Comparison of ENCODE assay signal across 10 mouse cellular contexts in the genomic region with DNA sequence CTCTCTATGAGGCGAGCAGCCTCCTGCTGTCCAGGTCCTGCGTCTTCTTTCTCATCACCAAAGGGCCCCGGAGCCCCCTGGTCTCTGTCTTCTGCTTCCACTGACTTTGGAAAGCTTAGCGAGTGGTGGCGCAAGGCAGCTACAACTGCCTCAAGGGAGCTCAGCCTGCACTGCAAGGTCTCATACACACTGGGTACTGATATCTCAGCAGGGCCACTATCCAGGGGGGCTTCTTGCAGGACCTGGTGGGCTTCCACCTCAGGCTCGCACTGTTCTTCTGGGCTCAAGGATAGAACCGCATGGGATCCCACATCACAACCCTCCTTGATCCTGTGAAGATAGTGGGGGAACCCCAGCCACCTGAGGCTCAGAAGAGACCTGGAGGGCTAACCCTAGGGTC. TPM values are rescaled to one million over a fixed set of nuclear protein-coding genes. Genes with fewer than 3 reads are reported as not detected.
DNase-seq lines count a peak whose midpoint lies in the region; ATAC-seq and TF ChIP-seq lines count a peak whose summit lies in the region.
"Had no signal": no experiment of that assay in that cellular context is flagged by ENCODE, and none has a peak within 500 bp of the region (broad histone marks: within the 10 kb centered on the region; RNA-seq: fewer than 3 reads in every experiment).

No protein-coding gene starts in this region.

- H3K27ac ChIP-seq in forebrain, embryonic 10.5 days: peak overlapping the region; percentile 54; the same call in 1 of the 2 replicates
- no peak overlapping the region for H3K27ac ChIP-seq in forebrain, postnatal 0 days (ENCODE audit: low read depth, low read length)
- no peak overlapping the region for H3K27ac ChIP-seq in layer of hippocampus, adult 2 months
- no peak overlapping the region for H3K27ac ChIP-seq in heart, embryonic 14.5 days (replicated peaks in 1 of 2; ENCODE audit: control insufficient read depth in 1 of 2, insufficient read depth in 1 of 2, low read depth in 2 of 2, low read length in 2 of 2)
- no peak overlapping the region for H3K27ac ChIP-seq in limb, embryonic 14.5 days (replicated peaks; ENCODE audit: low read depth, low read length)
- H3K27ac ChIP-seq: macrophage; neural tube, embryonic 12.5 days had no signal

- H3K4me3 ChIP-seq in forebrain, embryonic 10.5 days: peak overlapping the region; percentile 15
- no peak overlapping the region for H3K4me3 ChIP-seq in forebrain, postnatal 0 days (ENCODE audit: low read depth, low read length)
- peak overlapping the region; percentile 17; the same call in 1 of the 2 replicates for H3K4me3 ChIP-seq in layer of hippocampus, adult 2 months
- peak overlapping the region; percentile 12 to 15; a peak in 3 of 4 replicates for H3K4me3 ChIP-seq in heart, embryonic 14.5 days (ENCODE audit: control insufficient read depth in 1 of 2, insufficient read depth in 1 of 2, low read depth in 1 of 2, low read length in 2 of 2)
- no peak overlapping the region for H3K4me3 ChIP-seq in limb, embryonic 14.5 days (replicated peaks; ENCODE audit: low read length)
- H3K4me3 ChIP-seq: neural tube, embryonic 12.5 days had no signal

- H3K4me1 ChIP-seq in forebrain, embryonic 10.5 days: peaks cover 27% of the 10 kb centered on the region
- H3K4me1 ChIP-seq in forebrain, postnatal 0 days (ENCODE audit: insufficient read depth): peaks cover 6% of the 10 kb centered on the region
- H3K4me1 ChIP-seq in heart, embryonic 14.5 days (ENCODE audit: control insufficient read depth in 2 of 2, insufficient read depth in 2 of 2, low read length in 2 of 2): peaks cover 10 to 12% of the 10 kb centered on the region in 2 experiments
- peaks cover 5% of the 10 kb centered on the region; the same call in 1 of the 2 replicates for H3K4me1 ChIP-seq in limb, embryonic 14.5 days (ENCODE audit: control insufficient read depth, insufficient read depth, low read length)

- 88% methylated on average over 7 of the region's 7 CpGs for WGBS in forebrain, embryonic 10.5 days
- WGBS in forebrain, postnatal 0 days: 77% methylated on average over 7 of the region's 7 CpGs
- 71% methylated on average over 7 of the region's 7 CpGs for WGBS in heart, embryonic 14.5 days
- 78% methylated on average over 7 of the region's 7 CpGs for WGBS in limb, embryonic 14.5 days

- H3K9me3 ChIP-seq in forebrain, embryonic 10.5 days: no peaks in the 10 kb centered on the region
- H3K9me3 ChIP-seq in forebrain, postnatal 0 days (ENCODE audit: low read length): no peaks in the 10 kb centered on the region
- no peaks in the 10 kb centered on the region for H3K9me3 ChIP-seq in heart, embryonic 14.5 days (ENCODE audit: control insufficient read depth, low read length)
- no peaks in the 10 kb centered on the region for H3K9me3 ChIP-seq in limb, embryonic 14.5 days (ENCODE audit: control insufficient read depth, low read length)
- H3K9me3 ChIP-seq: neural tube, embryonic 12.5 days had no signal

- ATAC-seq in forebrain, postnatal 0 days: no peak
- ATAC-seq in heart, embryonic 14.5 days (ENCODE audit: insufficient number of reproducible peaks, insufficient read depth, low FRiP score, low read depth): no peak
- ATAC-seq in limb, embryonic 14.5 days (ENCODE audit: low FRiP score, low read depth): no peak

- TF ChIP-seq POLR2A in limb, embryonic 14.5 days (IDR thresholded peaks at IDR 0.05; ENCODE audit: borderline replicate concordance, extremely low read depth, insufficient read depth, insufficient read length): no peak

- no peak overlapping the region for H3K9ac ChIP-seq in forebrain, postnatal 0 days
- peak overlapping the region; percentile 46; the same call in 1 of the 2 replicates for H3K9ac ChIP-seq in heart, embryonic 14.5 days (ENCODE audit: low read length)
- H3K9ac ChIP-seq in limb, embryonic 14.5 days (ENCODE audit: low read depth, low read length, severe bottlenecking): no peak overlapping the region
- H3K9ac ChIP-seq: neural tube, embryonic 12.5 days had no signal

- H3K36me3 ChIP-seq in forebrain, embryonic 10.5 days (replicated peaks): peaks cover 14% of the 10 kb centered on the region
- peaks cover 7% of the 10 kb centered on the region for H3K36me3 ChIP-seq in forebrain, postnatal 0 days (ENCODE audit: insufficient read depth)
- H3K36me3 ChIP-seq in heart, embryonic 14.5 days (ENCODE audit: control insufficient read depth, insufficient read depth, low read length): peaks cover 16% of the 10 kb centered on the region
- peaks cover 10% of the 10 kb centered on the region for H3K36me3 ChIP-seq in limb, embryonic 14.5 days (ENCODE audit: control insufficient read depth, insufficient read depth, low read length)

- no peak for DNase-seq in forebrain, embryonic 10.5 days (ENCODE audit: extremely low spot score, low spot score)
- no peak for DNase-seq in forebrain, postnatal 0 days
- no peak for DNase-seq in layer of hippocampus, adult 2 months (ENCODE audit: low spot score in 2 of 2)
- DNase-seq in layer of hippocampus, adult 18-20 months (ENCODE audit: low spot score in 2 of 2): no peak
- no peak for DNase-seq in limb, embryonic 14.5 days (ENCODE audit: low spot score)
- no peak for DNase-seq in spleen, postnatal 14 days (ENCODE audit: low spot score in 2 of 2)
- no peak for DNase-seq in right cerebral cortex, postnatal 4 days

- no peak overlapping the region for H3K4me2 ChIP-seq in forebrain, postnatal 0 days (ENCODE audit: low read depth)
- H3K4me2 ChIP-seq in heart, embryonic 14.5 days (ENCODE audit: low read length): peak overlapping the region; percentile 87
- 0 out of 2 replicates have a peak overlapping the region, but pooled peaks have one; percentile 1 for H3K4me2 ChIP-seq in limb, embryonic 14.5 days (replicated peaks; ENCODE audit: low read depth, low read length, severe bottlenecking)
- H3K4me2 ChIP-seq: neural tube, embryonic 12.5 days had no signal

- H3K27me3 ChIP-seq in forebrain, embryonic 10.5 days (ENCODE audit: poor library complexity, severe bottlenecking): no peaks in the 10 kb centered on the region
- no peaks in the 10 kb centered on the region for H3K27me3 ChIP-seq in forebrain, postnatal 0 days (ENCODE audit: insufficient read depth, low read length)
- no peaks in the 10 kb centered on the region for H3K27me3 ChIP-seq in heart, embryonic 14.5 days (ENCODE audit: control insufficient read depth, insufficient read depth, low read length)
- H3K27me3 ChIP-seq in limb, embryonic 14.5 days (ENCODE audit: control insufficient read depth, insufficient read depth, low read length): no peaks in the 10 kb centered on the region
- H3K27me3 ChIP-seq: neural tube, embryonic 12.5 days had no signal

- no peak for TF ChIP-seq CTCF in forebrain, postnatal 0 days (IDR thresholded peaks at IDR 0.05; ENCODE audit: low read depth)
- no peak for TF ChIP-seq CTCF in layer of hippocampus, adult 2 months (conservative IDR thresholded peaks at IDR 0.05)

RNA-seq across cellular contexts. Expression of a gene that starts 1.1 kb away (rescaled TPM):
- polyA plus RNA-seq in forebrain, embryonic 10.5 days (2016; fragmentation: Nextera tagmentation; extraction: Ambion mirVana): 5.8 and 5.9 TPM in 2 replicates
- 3.5 and 5.6 TPM in 2 replicates for total RNA-seq in forebrain, postnatal 0 days (2014; rRNA removed)
- polyA plus RNA-seq in forebrain, postnatal 0 days (2015; fragmentation: Nextera tagmentation; extraction: Ambion mirVana): 4.2 and 4.5 TPM in 2 replicates
- total RNA-seq in layer of hippocampus, adult 2 months (2021): 1 to 10 TPM; 3.3 to 4.3 TPM
- total RNA-seq in layer of hippocampus, adult 18-20 months (2021): 1 to 10 TPM; 3.3 TPM
- polyA plus RNA-seq in heart, embryonic 14.5 days (2014; fragmentation: Nextera tagmentation; extraction: Ambion mirVana): 10.8 TPM in 2 replicates
- 15.7 and 16.7 TPM in 2 replicates for polyA plus RNA-seq in limb, embryonic 14.5 days (2012; rRNA removed)
- polyA plus RNA-seq in limb, embryonic 14.5 days (2014; fragmentation: Nextera tagmentation; extraction: Ambion mirVana): 7.6 and 9.1 TPM in 2 replicates
- polyA plus RNA-seq: macrophage had no signal

RNA-seq across cellular contexts. Expression of a gene that starts 2.2 kb away (rescaled TPM):
- 106 and 108 TPM in 2 replicates for polyA plus RNA-seq in forebrain, embryonic 10.5 days (2016; fragmentation: Nextera tagmentation; extraction: Ambion mirVana)
- 87.2 and 94.0 TPM in 2 replicates for total RNA-seq in forebrain, postnatal 0 days (2014; rRNA removed)
- 98.9 and 107 TPM in 2 replicates for polyA plus RNA-seq in forebrain, postnatal 0 days (2015; fragmentation: Nextera tagmentation; extraction: Ambion mirVana)
- total RNA-seq in layer of hippocampus, adult 2 months (2021): 100 to 1,000 TPM in 1 of 2 experiments, 10 to 100 TPM in 1; 98.3 to 102 TPM
- 100 to 1,000 TPM in 1 of 2 experiments, 10 to 100 TPM in 1; 94.1 to 103 TPM for total RNA-seq in layer of hippocampus, adult 18-20 months (2021)
- polyA plus RNA-seq in heart, embryonic 14.5 days (2014; fragmentation: Nextera tagmentation; extraction: Ambion mirVana): 84.5 and 86.1 TPM in 2 replicates
- 117 and 122 TPM in 2 replicates for polyA plus RNA-seq in limb, embryonic 14.5 days (2012; rRNA removed)
- 87.7 and 88.6 TPM in 2 replicates for polyA plus RNA-seq in limb, embryonic 14.5 days (2014; fragmentation: Nextera tagmentation; extraction: Ambion mirVana)

RNA-seq across cellular contexts. Expression of a gene that starts 11.3 kb away (rescaled TPM):
- 47.3 and 51.2 TPM in 2 replicates for polyA plus RNA-seq in forebrain, embryonic 10.5 days (2016; fragmentation: Nextera tagmentation; extraction: Ambion mirVana)
- total RNA-seq in forebrain, postnatal 0 days (2014; rRNA removed): 0.81 and 2.8 TPM in 2 replicates
- 0.97 and 2.3 TPM in 2 replicates for polyA plus RNA-seq in forebrain, postnatal 0 days (2015; fragmentation: Nextera tagmentation; extraction: Ambion mirVana)
- under 1 TPM; 0.67 to 0.88 TPM for total RNA-seq in layer of hippocampus, adult 2 months (2021)
- under 1 TPM; 0.22 to 0.25 TPM for total RNA-seq in layer of hippocampus, adult 18-20 months (2021)
- 16.7 and 20.7 TPM in 2 replicates for polyA plus RNA-seq in heart, embryonic 14.5 days (2014; fragmentation: Nextera tagmentation; extraction: Ambion mirVana)
- 60.7 and 70.5 TPM in 2 replicates for polyA plus RNA-seq in limb, embryonic 14.5 days (2012; rRNA removed)
- 17.0 and 21.8 TPM in 2 replicates for polyA plus RNA-seq in limb, embryonic 14.5 days (2014; fragmentation: Nextera tagmentation; extraction: Ambion mirVana)

RNA-seq across cellular contexts. Expression of a gene that starts 12.7 kb away (rescaled TPM):
- 47.8 and 49.0 TPM in 2 replicates for polyA plus RNA-seq in forebrain, embryonic 10.5 days (2016; fragmentation: Nextera tagmentation; extraction: Ambion mirVana)
- 59.0 and 63.9 TPM in 2 replicates for total RNA-seq in forebrain, postnatal 0 days (2014; rRNA removed)
- polyA plus RNA-seq in forebrain, postnatal 0 days (2015; fragmentation: Nextera tagmentation; extraction: Ambion mirVana): 26.0 and 28.9 TPM in 2 replicates
- 10 to 100 TPM; 41.9 TPM for total RNA-seq in layer of hippocampus, adult 2 months (2021)
- total RNA-seq in layer of hippocampus, adult 18-20 months (2021): 10 to 100 TPM; 44.6 to 46.5 TPM
- 57.1 and 62.4 TPM in 2 replicates for polyA plus RNA-seq in heart, embryonic 14.5 days (2014; fragmentation: Nextera tagmentation; extraction: Ambion mirVana)
- polyA plus RNA-seq in limb, embryonic 14.5 days (2012; rRNA removed): 80.8 and 113 TPM in 2 replicates
- polyA plus RNA-seq in limb, embryonic 14.5 days (2014; fragmentation: Nextera tagmentation; extraction: Ambion mirVana): 63.1 and 66.9 TPM in 2 replicates

RNA-seq across cellular contexts. Expression of a gene that starts 23.4 kb away (rescaled TPM):
- polyA plus RNA-seq in forebrain, embryonic 10.5 days (2016; fragmentation: Nextera tagmentation; extraction: Ambion mirVana): 3.5 and 4.0 TPM in 2 replicates
- 14.3 and 16.2 TPM in 2 replicates for total RNA-seq in forebrain, postnatal 0 days (2014; rRNA removed)
- polyA plus RNA-seq in forebrain, postnatal 0 days (2015; fragmentation: Nextera tagmentation; extraction: Ambion mirVana): 5.2 and 6.6 TPM in 2 replicates
- 10 to 100 TPM; 15.4 to 15.9 TPM for total RNA-seq in layer of hippocampus, adult 2 months (2021)
- 10 to 100 TPM; 14.3 to 17.9 TPM for total RNA-seq in layer of hippocampus, adult 18-20 months (2021)
- 3.6 TPM in 2 replicates for polyA plus RNA-seq in heart, embryonic 14.5 days (2014; fragmentation: Nextera tagmentation; extraction: Ambion mirVana)
- polyA plus RNA-seq in limb, embryonic 14.5 days (2012; rRNA removed): 4.2 and 4.6 TPM in 2 replicates
- 3.8 and 4.3 TPM in 2 replicates for polyA plus RNA-seq in limb, embryonic 14.5 days (2014; fragmentation: Nextera tagmentation; extraction: Ambion mirVana)

Comparison
In these comparisons a context has a peak if more than half of its experiments do, and no peak if none do; other contexts are left out.
1. H3K4me3 ChIP-seq: peak in forebrain, embryonic 10.5 days (single experiment), layer of hippocampus, adult 2 months (single experiment) and heart, embryonic 14.5 days (2 of 2); none in forebrain, postnatal 0 days (single experiment) and limb, embryonic 14.5 days (single experiment).